Mouse (Mus musculus): Measurements from ENCODE around the gene Sesn2. TPM values are rescaled to one million over a fixed set of nuclear protein-coding genes. Genes with fewer than 3 reads are reported as not detected.

Sesn2 gene
- polyA plus RNA-seq, 1 experiment from 2014 or later, result 12.7 TPM

GRCm38 (mm10) chr4:132473411-132473810 lies 36.9 kb downstream of the Sesn2 start:
- no peak overlapping the region for H3K27ac ChIP-seq
- H3K36me3 ChIP-seq, result no peaks in the 10 kb centered on the region
- no peaks in the 10 kb centered on the region for H3K4me1 ChIP-seq
- no peak for ATAC-seq (ENCODE audit: borderline replicate concordance, extremely low read depth, low FRiP score, low TSS enrichment)
- no peaks in the 10 kb centered on the region for H3K9me3 ChIP-seq
- WGBS, result 80% methylated on average over 9 of the region's 9 CpGs
- no peak overlapping the region for H3K4me3 ChIP-seq
- H3K27me3 ChIP-seq, result no peaks in the 10 kb centered on the region
- H3K9ac ChIP-seq, result no peak overlapping the region
- H3K4me2 ChIP-seq, result no peak overlapping the region

- no peak overlapping the region for H3K4me3 ChIP-seq
- H3K27ac ChIP-seq, result no peak overlapping the region
- H3K4me1 ChIP-seq, result no peaks in the 10 kb centered on the region
- no peaks in the 10 kb centered on the region for H3K36me3 ChIP-seq
- 9% methylated on average over 3 of the region's 3 CpGs for WGBS
- no peaks in the 10 kb centered on the region for H3K27me3 ChIP-seq
- ATAC-seq (ENCODE audit: borderline replicate concordance, extremely low read depth, low FRiP score, low TSS enrichment), result no peak
- H3K4me2 ChIP-seq, result no peak overlapping the region
- H3K9me3 ChIP-seq, result no peaks in the 10 kb centered on the region
- no peak overlapping the region for H3K9ac ChIP-seq
These were observed 40.4 kb downstream of the Sesn2 start for GRCm38 (mm10) chr4:132469873-132470272.

- peak overlapping the region; percentile 73 for H3K4me2 ChIP-seq
- H3K9ac ChIP-seq, result peak overlapping the region; percentile 83; the same call in 1 of the 2 replicates
- H3K4me3 ChIP-seq, result peak overlapping the region; percentile 81
- H3K36me3 ChIP-seq, result peaks cover 20% of the 10 kb centered on the region
- H3K4me1 ChIP-seq, result peaks cover 12% of the 10 kb centered on the region; the same call in 1 of the 2 replicates
- no peaks in the 10 kb centered on the region for H3K27me3 ChIP-seq
- peak; percentile 23; the same call in 1 of the 2 replicates for ATAC-seq (ENCODE audit: borderline replicate concordance, extremely low read depth, low FRiP score, low TSS enrichment)
- no peaks in the 10 kb centered on the region for H3K9me3 ChIP-seq
- 0 out of 2 replicates have a peak overlapping the region, but pooled peaks have one; percentile 69 for H3K27ac ChIP-seq
- WGBS, result 1% methylated on average over 5 of the region's 5 CpGs
These were observed 46.1 kb downstream of the Sesn2 start for GRCm38 (mm10) chr4:132464255-132464613.

- H3K27ac ChIP-seq, result peak within 1 kb of the TSS; percentile 69
- H3K27me3 ChIP-seq, result no peaks in the 10 kb centered on the region
- peak within 1 kb of the TSS; percentile 83 for H3K9ac ChIP-seq
- ATAC-seq (ENCODE audit: borderline replicate concordance, extremely low read depth, low FRiP score, low TSS enrichment), result peak; percentile 93
- peaks cover 26% of the 10 kb centered on the region for H3K36me3 ChIP-seq
- H3K4me2 ChIP-seq, result peak within 1 kb of the TSS; percentile 73
- peaks cover 12% of the 10 kb centered on the region; the same call in 1 of the 2 replicates for H3K4me1 ChIP-seq
- peak within 1 kb of the TSS; percentile 81 for H3K4me3 ChIP-seq
- under 1% methylated on average over 44 of the region's 44 CpGs for WGBS
- no peaks in the 10 kb centered on the region for H3K9me3 ChIP-seq
These were observed 46.7 kb downstream of the Sesn2 start, which contains the start of gene Med18 for GRCm38 (mm10) chr4:132463430-132464254. Gene Med18, minus strand, starts transcription at chr4:132463921.

- Histone ChIP-seq H3K36me3 (peaks cover 34% of the 10 kb centered on the region), H3K4me2 (peak overlapping the region; percentile 73), H3K9me3 (no peaks in the 10 kb centered on the region), H3K27me3 (no peaks in the 10 kb centered on the region), H3K27ac (no peak overlapping the region), H3K4me3 (peak overlapping the region; percentile 81), H3K9ac (peak overlapping the region; percentile 83), H3K4me1 (peaks cover 12% of the 10 kb centered on the region; the same call in 1 of the 2 replicates)
- 3% methylated on average over 11 of the region's 11 CpGs for WGBS
- ATAC-seq (ENCODE audit: borderline replicate concordance, extremely low read depth, low FRiP score, low TSS enrichment), result no peak
These were observed 47.5 kb downstream of the Sesn2 start for GRCm38 (mm10) chr4:132462836-132463235.

GRCm38 (mm10) chr4:132460225-132460624 lies 50.1 kb downstream of the Sesn2 start:
- Histone ChIP-seq H3K36me3 (peaks cover 43% of the 10 kb centered on the region), H3K4me2 (no peak overlapping the region), H3K4me3 (no peak overlapping the region), H3K9ac (no peak overlapping the region), H3K27ac (no peak overlapping the region), H3K9me3 (no peaks in the 10 kb centered on the region), H3K4me1 (peaks cover 12% of the 10 kb centered on the region; the same call in 1 of the 2 replicates), H3K27me3 (no peaks in the 10 kb centered on the region)
- WGBS, result 86% methylated on average over 8 of the region's 8 CpGs
- ATAC-seq (ENCODE audit: borderline replicate concordance, extremely low read depth, low FRiP score, low TSS enrichment), result no peak

GRCm38 (mm10) chr4:132455561-132455960 lies 54.7 kb downstream of the Sesn2 start:
- 89% methylated on average over 6 of the region's 6 CpGs for WGBS
- peaks cover 36% of the 10 kb centered on the region for H3K36me3 ChIP-seq
- no peak overlapping the region for H3K4me3 ChIP-seq
- no peak for ATAC-seq (ENCODE audit: borderline replicate concordance, extremely low read depth, low FRiP score, low TSS enrichment)
- H3K27ac ChIP-seq, result 0 out of 2 replicates have a peak overlapping the region, but pooled peaks have one; percentile 1
- no peaks in the 10 kb centered on the region for H3K27me3 ChIP-seq
- no peaks in the 10 kb centered on the region for H3K4me1 ChIP-seq
- H3K9ac ChIP-seq, result no peak overlapping the region
- no peaks in the 10 kb centered on the region for H3K9me3 ChIP-seq
- H3K4me2 ChIP-seq, result no peak overlapping the region

GRCm38 (mm10) chr4:132455146-132455545 lies 55.2 kb downstream of the Sesn2 start:
- H3K27me3 ChIP-seq, result no peaks in the 10 kb centered on the region
- H3K36me3 ChIP-seq, result peaks cover 32% of the 10 kb centered on the region
- no peak overlapping the region for H3K4me3 ChIP-seq
- peak overlapping the region; percentile 1; the same call in 1 of the 2 replicates for H3K27ac ChIP-seq
- H3K4me1 ChIP-seq, result no peaks in the 10 kb centered on the region
- H3K9me3 ChIP-seq, result no peaks in the 10 kb centered on the region
- no peak overlapping the region for H3K4me2 ChIP-seq
- no peak overlapping the region for H3K9ac ChIP-seq
- WGBS, result 58% methylated on average over 3 of the region's 3 CpGs
- no peak for ATAC-seq (ENCODE audit: borderline replicate concordance, extremely low read depth, low FRiP score, low TSS enrichment)

DNA sequence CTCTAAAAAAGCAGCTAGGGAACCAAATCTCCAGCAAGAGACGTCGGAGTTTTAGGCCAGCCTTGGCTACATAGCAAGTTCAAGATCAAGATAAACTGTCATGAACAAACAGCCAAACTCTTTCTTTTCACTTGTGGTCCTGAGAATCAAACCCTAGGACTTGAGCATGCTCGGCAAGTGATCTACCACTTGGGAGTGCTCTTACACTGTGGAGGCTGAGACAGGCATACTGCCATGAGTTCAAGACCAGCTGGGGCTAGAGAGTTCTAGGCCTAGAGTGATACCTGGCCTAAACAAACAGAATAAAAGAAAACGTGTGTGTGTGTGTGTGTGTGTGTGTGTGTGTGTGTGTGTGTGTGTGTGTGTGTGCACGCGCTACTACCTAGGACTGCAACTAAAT lies 56.1 kb downstream of the Sesn2 start:
- Histone ChIP-seq H3K27me3 (no peaks in the 10 kb centered on the region), H3K4me2 (no peak overlapping the region), H3K4me3 (no peak overlapping the region), H3K4me1 (no peaks in the 10 kb centered on the region), H3K9me3 (no peaks in the 10 kb centered on the region), H3K36me3 (peaks cover 23% of the 10 kb centered on the region), H3K9ac (no peak overlapping the region), H3K27ac (no peak overlapping the region)
- ATAC-seq (ENCODE audit: borderline replicate concordance, extremely low read depth, low FRiP score, low TSS enrichment), result no peak
- 79% methylated on average over 6 of the region's 6 CpGs for WGBS

DNA sequence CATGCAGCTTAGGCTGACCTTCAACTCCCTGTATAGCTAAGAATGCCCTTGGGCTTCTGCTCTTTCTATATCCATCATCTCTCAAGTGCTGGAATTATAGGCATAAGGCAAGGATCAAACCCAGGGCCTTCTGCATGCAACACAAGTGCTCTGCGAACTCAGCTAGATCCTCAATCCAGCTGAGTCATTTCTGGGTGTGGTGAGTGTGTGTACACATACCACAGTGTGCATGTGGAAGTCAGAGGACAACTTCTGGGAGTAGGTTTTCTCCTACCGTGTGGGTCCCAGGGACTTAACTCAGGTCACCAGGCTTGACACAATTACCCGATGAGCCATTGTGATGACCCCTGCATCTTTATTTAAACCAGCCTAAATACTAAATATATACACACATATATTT lies 60.5 kb downstream of the Sesn2 start:
- Histone ChIP-seq H3K4me3 (no peak overlapping the region), H3K4me2 (no peak overlapping the region), H3K9me3 (no peaks in the 10 kb centered on the region), H3K36me3 (no peaks in the 10 kb centered on the region), H3K27ac (no peak overlapping the region), H3K4me1 (no peaks in the 10 kb centered on the region), H3K9ac (no peak overlapping the region), H3K27me3 (no peaks in the 10 kb centered on the region)
- ATAC-seq (ENCODE audit: borderline replicate concordance, extremely low read depth, low FRiP score, low TSS enrichment), result no peak
- 76% methylated on average over 3 of the region's 3 CpGs for WGBS

GRCm38 (mm10) chr4:132446105-132446504 lies 64.2 kb downstream of the Sesn2 start:
- ATAC-seq (ENCODE audit: borderline replicate concordance, extremely low read depth, low FRiP score, low TSS enrichment), result no peak
- Histone ChIP-seq H3K27me3 (no peaks in the 10 kb centered on the region), H3K4me1 (no peaks in the 10 kb centered on the region), H3K36me3 (no peaks in the 10 kb centered on the region), H3K4me3 (no peak overlapping the region), H3K27ac (no peak overlapping the region), H3K9me3 (no peaks in the 10 kb centered on the region), H3K4me2 (no peak overlapping the region), H3K9ac (no peak overlapping the region)
- WGBS, result 61% methylated on average over 12 of the region's 12 CpGs

- no peak for ATAC-seq (ENCODE audit: borderline replicate concordance, extremely low read depth, low FRiP score, low TSS enrichment)
- Histone ChIP-seq H3K27ac (no peak overlapping the region), H3K9me3 (no peaks in the 10 kb centered on the region), H3K9ac (no peak overlapping the region), H3K4me1 (no peaks in the 10 kb centered on the region), H3K4me2 (no peak overlapping the region), H3K27me3 (no peaks in the 10 kb centered on the region), H3K4me3 (no peak overlapping the region), H3K36me3 (no peaks in the 10 kb centered on the region)
- 74% methylated on average over 8 of the region's 8 CpGs for WGBS
These were observed 65.8 kb downstream of the Sesn2 start for GRCm38 (mm10) chr4:132444516-132444915.

Data from lung, embryonic 15.5 days (tissue).